Mouse (Mus musculus): ENCODE data around the gene Gpx3.

Gene Gpx3

DNA sequence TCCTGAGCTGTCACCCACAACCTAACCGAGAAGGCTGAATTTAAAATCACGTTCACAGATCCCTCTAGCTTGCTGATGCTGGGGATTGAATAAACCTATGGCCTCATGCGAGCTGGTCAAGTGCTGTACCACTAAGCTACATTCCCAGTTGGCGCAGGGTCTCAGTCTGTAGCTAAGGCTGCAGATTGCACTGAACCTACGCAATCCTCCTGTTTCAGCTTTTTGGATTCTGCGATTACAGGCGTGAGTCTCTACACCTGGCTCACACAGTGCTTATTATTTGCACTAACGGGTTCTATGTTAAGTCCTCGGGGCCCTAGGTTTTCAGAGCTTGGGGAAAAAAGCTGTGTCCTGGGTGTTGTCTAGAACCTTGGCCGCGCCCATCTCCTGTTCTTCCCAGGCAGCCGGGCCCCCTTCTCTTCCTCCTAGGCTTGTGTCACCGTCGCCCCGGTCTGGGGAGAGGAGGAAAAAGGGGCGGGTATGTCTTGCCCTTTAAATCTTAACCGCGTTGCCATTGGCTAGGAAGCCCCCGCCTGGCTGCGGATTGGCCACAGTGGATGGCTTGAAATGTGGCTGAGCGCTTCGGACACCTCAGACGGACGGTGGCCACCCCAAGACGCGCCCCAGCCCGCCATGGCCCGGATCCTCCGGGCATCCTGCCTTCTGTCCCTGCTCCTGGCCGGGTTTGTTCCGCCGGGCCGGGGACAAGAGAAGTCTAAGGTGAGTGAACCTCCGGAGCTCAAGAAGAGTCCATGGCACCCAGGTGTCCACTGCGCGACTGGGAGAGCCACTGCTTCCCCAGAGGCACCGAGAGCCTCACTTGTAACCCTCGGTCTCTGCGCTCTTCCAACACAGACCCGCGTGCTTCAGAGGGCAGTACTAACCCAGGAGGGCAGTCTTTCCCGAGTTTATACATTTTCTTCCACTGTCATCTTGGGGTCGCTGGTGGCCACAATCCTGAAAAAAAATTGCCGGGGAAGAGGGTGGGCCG is at the start of gene Gpx3:
TSS of gene Gpx3 (plus strand) at position 121 of the 991 bp plus-strand sequence.
- TF ChIP-seq GATA4 (IDR thresholded peaks at IDR 0.05; ENCODE audit: insufficient replicate concordance, low read length) = no peak

DNA sequence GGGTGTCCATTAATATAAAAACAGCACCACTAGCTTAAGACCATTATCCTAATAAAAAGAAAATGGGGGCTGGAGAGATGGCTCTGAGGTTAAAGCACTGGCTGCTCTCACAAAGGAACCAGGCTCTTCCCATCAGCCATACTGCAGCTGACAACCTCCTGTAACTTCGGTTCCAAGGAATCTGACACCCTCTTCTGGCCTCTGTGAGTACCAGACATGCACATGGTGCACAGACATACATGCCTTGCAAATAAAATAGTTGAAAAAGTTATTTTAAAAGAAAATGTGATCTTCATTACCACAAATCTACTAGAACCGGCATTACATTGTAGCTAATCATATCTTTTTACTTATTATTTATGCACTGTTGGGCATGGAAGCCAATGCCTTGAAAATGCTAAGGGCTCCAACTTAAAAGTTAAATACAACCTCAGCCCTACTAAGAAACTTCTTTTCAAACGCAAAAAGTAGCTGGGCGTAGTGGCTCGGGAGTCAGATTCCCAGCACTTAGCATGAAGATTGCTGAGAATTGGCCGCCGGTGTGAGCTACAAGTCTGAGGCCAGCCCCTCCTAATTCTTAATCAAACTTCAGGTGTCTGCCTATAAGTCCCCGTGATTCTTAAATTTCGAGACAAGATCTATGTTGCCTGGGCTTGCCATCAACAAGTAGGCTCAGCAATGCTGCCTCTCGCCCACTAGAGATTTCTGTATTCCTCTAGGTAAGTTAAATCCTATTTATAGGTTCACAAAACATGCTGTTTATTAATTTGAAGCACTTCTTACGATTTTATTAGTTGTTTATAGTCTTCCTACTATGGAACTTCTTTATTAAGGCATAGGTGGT is 42.7 kb upstream of the Gpx3 start:
- TF ChIP-seq GATA4 (IDR thresholded peaks at IDR 0.05; ENCODE audit: insufficient replicate concordance, low read length) = no peak

GRCm38 (mm10) chr11:54860256-54861038 is 41.8 kb upstream of the Gpx3 start, which contains the start of gene Lyrm7:
Gene Lyrm7, minus strand, starts transcription at chr11:54860916.
- no peak for TF ChIP-seq GATA4 (IDR thresholded peaks at IDR 0.05; ENCODE audit: insufficient replicate concordance, low read length)

GRCm38 (mm10) chr11:54861471-54862420 is 40.5 kb upstream of the Gpx3 start:
- no peak for TF ChIP-seq GATA4 (IDR thresholded peaks at IDR 0.05; ENCODE audit: insufficient replicate concordance, low read length)

DNA sequence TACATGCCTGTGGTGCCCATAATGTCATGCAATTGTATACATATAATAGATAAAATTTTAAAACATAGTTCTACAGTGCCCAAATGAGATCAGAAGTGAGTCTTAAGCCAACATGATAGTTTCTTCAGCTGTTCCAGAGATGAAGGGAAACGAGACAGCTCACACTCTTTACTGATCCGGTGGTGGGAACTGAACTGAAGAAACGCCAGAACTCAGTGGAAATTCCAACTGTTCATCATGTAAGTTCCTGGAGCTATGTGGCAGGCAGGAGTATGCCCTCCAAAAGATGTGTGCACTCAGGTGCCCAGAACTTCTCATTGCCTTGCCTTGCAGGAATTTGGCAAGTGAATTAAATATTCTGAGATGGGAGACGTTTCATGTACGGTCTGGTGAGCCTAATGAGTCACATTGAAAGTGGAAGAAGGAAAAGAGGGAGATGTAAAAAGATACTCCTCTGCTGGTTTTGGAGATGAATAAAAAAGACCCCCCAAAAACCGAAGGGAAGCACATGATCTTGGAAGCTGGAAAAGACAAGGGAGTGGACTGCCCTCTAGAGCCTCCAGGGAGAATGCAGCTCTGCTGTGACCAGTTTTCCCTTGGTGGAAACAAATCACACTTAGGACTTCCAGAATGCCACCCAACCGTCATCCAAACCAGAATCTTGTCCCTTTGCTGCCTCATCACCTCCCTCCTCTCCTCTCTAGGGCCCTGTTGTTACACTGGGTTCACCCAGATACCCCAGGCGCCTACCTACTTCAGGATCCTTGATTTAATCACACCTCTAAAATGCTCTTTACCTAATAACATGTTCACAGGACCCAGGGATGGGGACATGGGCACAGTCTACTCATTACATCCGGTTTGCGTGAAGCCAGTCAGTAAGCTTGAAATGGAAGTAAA is 39.4 kb upstream of the Gpx3 start:
- no peak for TF ChIP-seq GATA4 (IDR thresholded peaks at IDR 0.05; ENCODE audit: insufficient replicate concordance, low read length)

- no peak for TF ChIP-seq GATA4 (IDR thresholded peaks at IDR 0.05; ENCODE audit: insufficient replicate concordance, low read length)
Observed at GRCm38 (mm10) chr11:54865330-54866085, 36.7 kb upstream of the Gpx3 start.

DNA sequence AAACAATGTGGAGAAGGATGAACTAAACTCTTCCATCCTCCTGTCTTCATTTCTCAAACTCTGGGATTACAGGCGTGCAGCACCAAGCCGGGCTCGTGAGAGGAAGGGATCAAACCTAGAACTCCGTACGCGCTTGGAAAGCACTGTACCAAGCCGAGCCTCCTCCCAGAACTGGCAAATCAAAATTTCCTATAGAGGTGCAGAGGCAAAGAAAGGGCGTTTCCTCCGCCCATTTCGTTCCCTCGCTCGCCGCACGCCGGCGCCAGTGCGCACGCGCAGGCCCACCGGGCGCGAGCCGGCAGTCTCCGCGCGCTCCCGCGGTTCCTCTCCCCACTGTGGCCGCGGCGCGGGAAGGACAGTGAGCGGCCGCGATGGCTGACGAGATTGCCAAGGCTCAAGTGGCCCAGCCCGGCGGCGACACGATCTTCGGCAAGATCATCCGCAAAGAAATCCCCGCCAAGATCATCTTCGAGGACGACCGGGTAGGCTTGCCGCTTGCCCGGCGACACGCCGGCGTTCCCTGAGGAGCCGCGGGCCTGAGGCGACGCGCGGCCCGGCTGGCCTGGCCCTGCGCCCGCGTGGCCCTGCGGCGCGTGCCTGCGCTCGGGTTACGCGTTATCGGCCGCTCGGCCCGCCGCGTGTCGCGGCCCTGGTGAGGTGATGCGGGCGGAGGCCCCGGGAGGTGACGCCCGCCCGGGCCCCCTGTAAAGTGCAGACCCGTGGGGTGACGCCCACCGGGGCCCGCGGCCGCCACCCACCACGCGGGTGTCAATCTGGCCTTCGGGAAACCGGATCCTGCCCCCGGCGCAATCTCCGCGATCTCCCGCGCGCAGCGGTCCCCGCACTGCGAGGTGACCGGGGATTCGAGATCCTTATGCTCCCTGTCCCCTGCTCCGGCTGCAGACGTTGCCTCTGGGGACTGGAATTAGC is 35.9 kb upstream of the Gpx3 start, which contains the start of gene Hint1:
TSS of gene Hint1 (plus strand) at position 265 of the 930 bp plus-strand sequence.
- peak; percentile 96; the same call in 1 of the 2 replicates for TF ChIP-seq GATA4 (IDR thresholded peaks at IDR 0.05; ENCODE audit: insufficient replicate concordance, low read length)

- TF ChIP-seq GATA4 (IDR thresholded peaks at IDR 0.05; ENCODE audit: insufficient replicate concordance, low read length) = no peak
Observed at GRCm38 (mm10) chr11:54867049-54867385, 35.2 kb upstream of the Gpx3 start.

DNA sequence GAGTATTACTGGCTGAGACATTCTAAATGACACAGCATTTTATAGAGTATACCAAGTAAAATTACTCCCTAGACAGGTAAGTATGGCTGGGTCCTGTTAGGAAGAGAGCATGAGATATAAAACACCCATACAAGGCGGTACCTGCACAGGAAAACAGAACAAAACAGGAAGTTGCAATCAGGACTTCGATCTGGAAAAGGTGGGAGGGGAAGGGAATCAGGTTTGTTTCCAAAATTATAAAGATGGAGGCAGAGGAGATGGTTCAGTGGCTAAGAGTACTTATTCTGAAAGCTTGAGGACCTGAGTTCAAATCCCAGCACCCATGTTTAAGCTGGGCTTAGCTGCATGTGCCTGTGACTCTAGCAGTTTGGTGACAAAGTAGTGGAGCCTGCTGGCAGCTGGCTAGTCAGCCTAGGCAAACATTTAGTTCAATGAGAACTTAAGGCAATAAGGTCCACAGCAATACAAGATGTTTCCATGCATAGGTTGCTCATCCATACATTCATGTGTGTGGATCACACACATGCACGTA is 34.3 kb upstream of the Gpx3 start:
- TF ChIP-seq GATA4 (IDR thresholded peaks at IDR 0.05; ENCODE audit: insufficient replicate concordance, low read length) = no peak

DNA sequence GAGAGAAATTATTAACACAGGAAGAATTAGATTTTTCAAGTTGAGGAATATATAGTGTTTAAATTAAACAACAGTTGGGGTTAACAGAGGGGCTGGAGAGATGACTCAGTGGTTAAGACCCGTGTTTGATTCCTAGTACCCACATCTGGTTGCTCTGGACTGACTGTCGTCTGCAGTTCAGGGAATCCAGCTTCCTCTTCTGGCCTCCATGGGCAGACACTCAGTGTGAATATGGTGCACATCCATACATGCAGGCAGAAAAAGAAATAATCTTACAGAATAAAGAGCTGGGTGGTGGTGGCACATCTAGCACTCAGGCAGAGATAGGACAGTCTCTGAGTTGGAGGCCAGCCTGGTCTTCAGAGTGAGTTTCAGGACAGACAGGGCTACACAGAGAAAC is 33.8 kb upstream of the Gpx3 start:
- TF ChIP-seq GATA4 (IDR thresholded peaks at IDR 0.05; ENCODE audit: insufficient replicate concordance, low read length) = no peak

DNA sequence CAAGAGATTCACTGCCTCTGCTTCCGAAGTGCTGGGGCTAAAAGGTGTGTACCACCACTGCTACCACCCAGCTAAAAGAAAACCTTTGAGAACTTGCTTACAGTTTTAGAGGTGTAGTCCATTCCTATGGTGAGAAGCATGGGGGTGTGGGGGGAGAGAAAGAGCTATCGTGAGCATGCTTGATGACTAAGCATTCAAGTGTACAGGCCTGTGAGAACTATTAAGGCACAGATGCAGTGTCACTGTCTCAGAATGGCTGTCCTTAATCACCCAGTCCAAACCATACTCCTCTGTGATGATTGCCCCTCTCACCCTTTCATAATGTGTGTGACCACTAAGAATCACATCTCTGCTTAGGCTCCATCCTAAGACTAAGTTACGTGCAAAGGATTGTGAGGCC is 32.9 kb upstream of the Gpx3 start:
- TF ChIP-seq GATA4 (IDR thresholded peaks at IDR 0.05; ENCODE audit: insufficient replicate concordance, low read length) = no peak
